Mouse (Mus musculus) bone marrow, adult 2 months (tissue): ENCODE data around the gene Cd1d1.

Experiments
- CTCF ChIP-seq: fragments of 200-500 bp; IDR thresholded peaks from 2 replicates; pipeline ENCODE4 v1.5.1; 2011; ENCODE audit warnings: low read length, control low read depth; ENCODE audit not compliant: control insufficient read depth, insufficient read depth
- POLR2A ChIP-seq: fragments of 200-500 bp; IDR thresholded peaks from 2 replicates; pipeline ENCODE4 v1.6.1; 2011; ENCODE audit warnings: low read depth, mild to moderate bottlenecking, control low read depth, low read length, borderline replicate concordance; ENCODE audit not compliant: control insufficient read depth

DNA sequence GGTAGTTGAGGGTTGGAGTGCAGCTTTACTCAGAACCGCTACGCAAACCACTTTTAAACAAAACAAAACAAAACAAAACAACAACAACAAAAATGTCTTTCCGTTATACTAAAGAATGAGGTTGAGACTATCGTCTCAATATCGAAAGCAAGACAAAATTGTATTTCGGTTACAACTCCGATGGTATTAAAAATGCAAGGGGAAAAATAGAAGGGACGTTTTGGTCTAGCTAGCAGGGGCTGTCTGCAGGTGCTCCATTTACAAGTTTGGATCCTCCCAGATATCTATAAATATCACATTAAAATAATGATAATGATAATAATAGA, at the start of gene Cd1d1:
- TF ChIP-seq CTCF (no peak), POLR2A (no peak)
